ENCODE assay signal across 28 mouse cellular contexts in genomic region chr3:95370101-95370500, GRCm38 (mm10). TPM values are rescaled to one million over a fixed set of nuclear protein-coding genes. Genes with fewer than 3 reads are reported as not detected.
"Had no signal": no experiment of that assay in that cellular context is flagged by ENCODE, and none has a peak within 500 bp of the region (broad histone marks: within the 10 kb centered on the region; RNA-seq: fewer than 3 reads in every experiment).

No protein-coding gene starts in this region.

- H3K9me3 ChIP-seq: kidney, embryonic 15.5 days; limb, embryonic 10.5 days; limb, embryonic 13.5 days; liver, embryonic 12.5 days; liver, embryonic 15.5 days; lung, embryonic 15.5 days; midbrain, embryonic 13.5 days; neural tube, embryonic 13.5 days had no signal

- H3K4me1 ChIP-seq: kidney, embryonic 15.5 days; limb, embryonic 10.5 days; limb, embryonic 13.5 days; liver, embryonic 12.5 days; liver, embryonic 15.5 days; lung, embryonic 15.5 days; midbrain, embryonic 10.5 days; midbrain, embryonic 13.5 days; neural tube, embryonic 13.5 days had no signal

- H3K4me3 ChIP-seq: kidney, embryonic 15.5 days; limb, embryonic 10.5 days; limb, embryonic 13.5 days; liver, embryonic 12.5 days; liver, embryonic 15.5 days; lung, embryonic 15.5 days; megakaryocyte, embryonic 14.5 days; midbrain, embryonic 10.5 days; midbrain, embryonic 13.5 days; myocyte; neural tube, embryonic 13.5 days had no signal

- H3K27me3 ChIP-seq: kidney, embryonic 15.5 days; limb, embryonic 13.5 days; liver, embryonic 12.5 days; liver, embryonic 15.5 days; lung, embryonic 15.5 days; megakaryocyte, embryonic 14.5 days; midbrain, embryonic 13.5 days; neural tube, embryonic 13.5 days had no signal

- DNase-seq: kidney, adult 8-10 months; kidney, postnatal 10 days; kidney, postnatal 36 days; liver; lung, adult 18-20 months; lung, postnatal 10 days; lung, postnatal 36 days; thymus, postnatal 25 days had no signal

- H3K9ac ChIP-seq: kidney, embryonic 15.5 days; limb, embryonic 13.5 days; liver, embryonic 12.5 days; liver, embryonic 15.5 days; lung, embryonic 15.5 days; midbrain, embryonic 13.5 days; neural tube, embryonic 13.5 days had no signal

- H3K27ac ChIP-seq: kidney, embryonic 15.5 days; limb, embryonic 10.5 days; limb, embryonic 13.5 days; liver, embryonic 12.5 days; liver, embryonic 15.5 days; lung, embryonic 15.5 days; midbrain, embryonic 10.5 days; midbrain, embryonic 13.5 days; neural tube, embryonic 13.5 days; stomach, postnatal 0 days had no signal

- H3K36me3 ChIP-seq: kidney, embryonic 15.5 days; limb, embryonic 10.5 days; limb, embryonic 13.5 days; liver, embryonic 12.5 days; liver, embryonic 15.5 days; lung, embryonic 15.5 days; midbrain, embryonic 10.5 days; midbrain, embryonic 13.5 days; neural tube, embryonic 13.5 days had no signal

RNA-seq across cellular contexts. Expression of gene 4930558C23Rik, which starts 32.5 kb away (rescaled TPM):
- total RNA-seq: layer of hippocampus, postnatal 14 days; left cerebral cortex, adult 8-10 months; left cerebral cortex, postnatal 14 days; monocyte, adult 5-6 weeks; neutrophil, adult 5-6 weeks had no signal
- polyA plus RNA-seq: kidney, embryonic 15.5 days; limb, embryonic 10.5 days; liver, embryonic 12.5 days; liver, embryonic 15.5 days; lung, embryonic 15.5 days; midbrain, embryonic 10.5 days; midbrain, embryonic 13.5 days; midbrain, embryonic 16.5 days; myocyte; neural tube, embryonic 13.5 days; stomach, embryonic 14.5 days; thymus, postnatal 0 days had no signal
